ENCODE assay signal across 8 mouse cellular contexts in the genomic region with DNA sequence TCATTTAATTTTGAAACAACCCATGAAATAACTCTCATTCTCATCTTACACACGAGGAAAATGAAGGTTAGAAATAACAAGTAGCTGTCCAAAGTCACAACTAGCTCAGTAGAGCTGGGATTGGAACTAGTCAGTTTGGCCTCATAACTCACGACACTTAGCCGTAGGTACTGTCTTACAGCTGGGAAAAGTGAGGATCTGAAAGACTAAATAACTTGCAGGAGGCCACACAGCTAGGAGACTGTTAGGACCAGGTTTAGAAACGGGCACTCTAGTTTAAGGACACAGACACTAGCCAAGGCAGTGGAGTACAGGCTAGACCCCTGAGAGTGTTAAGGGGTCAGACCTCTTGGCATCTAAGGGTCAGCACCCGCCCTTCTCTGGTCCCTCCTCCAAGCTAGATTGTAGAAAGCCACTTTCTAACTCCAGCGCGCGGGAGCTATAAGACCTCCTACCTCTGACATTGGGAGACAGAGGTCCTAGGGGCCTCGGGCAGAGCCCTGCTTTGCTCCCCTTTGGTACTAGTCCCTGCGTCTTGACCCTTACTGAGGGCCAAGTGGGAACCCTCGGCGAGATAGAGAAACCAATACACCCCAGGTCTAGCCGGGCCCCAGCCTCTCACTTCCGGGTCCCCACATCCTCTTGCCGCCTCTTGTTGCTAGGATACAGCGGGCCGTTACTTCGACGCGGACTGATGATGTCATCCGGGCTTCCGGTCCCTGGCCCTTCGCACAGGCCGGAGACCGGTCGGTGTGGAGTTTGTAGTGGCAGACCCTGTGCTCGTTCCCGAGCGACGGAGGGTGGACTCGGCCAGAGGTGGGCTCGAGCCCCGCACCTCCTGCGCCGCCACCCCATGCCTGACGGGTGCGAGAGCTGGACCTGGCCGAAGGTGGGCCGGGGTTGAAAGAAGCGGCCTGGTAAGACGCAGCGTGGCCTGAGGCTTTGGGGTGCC. TPM values are rescaled to one million over a fixed set of nuclear protein-coding genes. Genes with fewer than 3 reads are reported as not detected.
A peak's percentile ranks its signal among the peaks of the same experiment; 100 is the strongest.
DNase-seq lines count a peak whose midpoint lies in the region; ATAC-seq and TF ChIP-seq lines count a peak whose summit lies in the region.

A gene (minus strand): TSS at position 678 of the 952 bp plus-strand sequence.
A gene (plus strand): TSS at position 703 of the 952 bp plus-strand sequence.

- H3K36me3 ChIP-seq in hindbrain, postnatal 0 days (ENCODE audit: insufficient read depth, low read length) = peaks cover 23% of the 10 kb centered on the region

- no peaks in the 10 kb centered on the region for H3K9me3 ChIP-seq in hindbrain, postnatal 0 days (ENCODE audit: low read length)

- peaks cover 20% of the 10 kb centered on the region for H3K4me1 ChIP-seq in hindbrain, postnatal 0 days (ENCODE audit: insufficient read depth, low read length)

- peak; percentile 93 for ATAC-seq in hindbrain, postnatal 0 days
- peak; percentile 83 for ATAC-seq in megakaryocyte, adult 5-6 weeks (ENCODE audit: poor library complexity, severe bottlenecking)

- H3K9ac ChIP-seq in hindbrain, postnatal 0 days (replicated peaks; ENCODE audit: low read length) = peak within 1 kb of the TSS; percentile 83

- intact Hi-C loops in gastrocnemius, adult 2 months (cut with DNase I) = loop anchor here (2.0 kb wide), 1 partner anchor 18 kb away; a partner anchor contains a TSS
- intact Hi-C loops in left cerebral cortex, adult 2 months (cut with DNase I) = no loop called here

- H3K4me3 ChIP-seq in gastrocnemius, adult 2 months = peak within 1 kb of the TSS; percentile 97
- peak within 1 kb of the TSS; percentile 90 for H3K4me3 ChIP-seq in hindbrain, postnatal 0 days (ENCODE audit: low read length)
- peak within 1 kb of the TSS; percentile 95 for H3K4me3 ChIP-seq in left cerebral cortex, adult 2 months

- H3K27ac ChIP-seq in gastrocnemius, adult 2 months = peak within 1 kb of the TSS; percentile 91
- H3K27ac ChIP-seq in hindbrain, postnatal 0 days = peak within 1 kb of the TSS; percentile 65; the same call in 1 of the 2 replicates
- peak within 1 kb of the TSS; percentile 88 for H3K27ac ChIP-seq in left cerebral cortex, adult 2 months

- no peak for TF ChIP-seq CTCF in gastrocnemius, adult 2 months (IDR thresholded peaks at IDR 0.05)
- no peak for TF ChIP-seq CTCF in hindbrain, postnatal 0 days (IDR thresholded peaks at IDR 0.05; ENCODE audit: low read depth)
- no peak for TF ChIP-seq CTCF in left cerebral cortex, adult 2 months (IDR thresholded peaks at IDR 0.05)

- WGBS in hindbrain, postnatal 0 days = 4% methylated on average over 42 of the region's 42 CpGs

- peak; percentile 84 for DNase-seq in WW6 (ENCODE audit: low read depth, low spot score)
- peak; percentile 93 to 95 for DNase-seq in cerebellum, postnatal 4 days (ENCODE audit: low spot score in 2 of 2)
- peak; percentile 96 for DNase-seq in gastrocnemius, adult 2 months
- DNase-seq in hindbrain, postnatal 0 days (ENCODE audit: low spot score) = peak; percentile 98
- peak; percentile 95 to 96 for DNase-seq in left cerebral cortex, adult 2 months (ENCODE audit: extremely low spot score in 1 of 2, low spot score in 2 of 2)
- peak; percentile 97 to 98 for DNase-seq in right cerebral cortex, adult 2 months (ENCODE audit: low spot score in 2 of 2)
- peak; percentile 97 for DNase-seq in urinary bladder, postnatal 14 days (ENCODE audit: low spot score)

- no peaks in the 10 kb centered on the region for H3K27me3 ChIP-seq in hindbrain, postnatal 0 days (ENCODE audit: insufficient read depth, low read length)

- peak within 1 kb of the TSS; percentile 88 for H3K4me2 ChIP-seq in hindbrain, postnatal 0 days (ENCODE audit: low read depth, low read length)

RNA-seq across cellular contexts. Expression of the first gene that starts in this region (rescaled TPM):
- total RNA-seq in gastrocnemius, adult 2 months (2021) = 1 to 10 TPM; 1.0 to 1.5 TPM
- total RNA-seq in hindbrain, postnatal 0 days (2014; rRNA removed) = 14.8 and 15.3 TPM in 2 replicates
- 15.5 TPM in 2 replicates for polyA plus RNA-seq in hindbrain, postnatal 0 days (2015; fragmentation: Nextera tagmentation; extraction: Ambion mirVana)
- total RNA-seq in left cerebral cortex, adult 2 months (2021) = 10 to 100 TPM; 12.7 to 15.6 TPM
- total RNA-seq in megakaryocyte, adult 5-6 weeks (2015) = 7.5 and 8.2 TPM in 2 replicates
- 6.7 and 12.2 TPM in 2 replicates for total RNA-seq in megakaryocyte, adult 5-6 weeks (2017)

RNA-seq across cellular contexts. Expression of the second gene that starts in this region (rescaled TPM):
- total RNA-seq in gastrocnemius, adult 2 months (2021) = 10 to 100 TPM; 18.8 to 20.2 TPM
- total RNA-seq in hindbrain, postnatal 0 days (2014; rRNA removed) = 84.8 and 105 TPM in 2 replicates
- polyA plus RNA-seq in hindbrain, postnatal 0 days (2015; fragmentation: Nextera tagmentation; extraction: Ambion mirVana) = 103 and 112 TPM in 2 replicates
- total RNA-seq in left cerebral cortex, adult 2 months (2021) = 10 to 100 TPM; 85.6 to 86.0 TPM
- 99.9 and 101 TPM in 2 replicates for total RNA-seq in megakaryocyte, adult 5-6 weeks (2015)
- 71.1 and 84.6 TPM in 2 replicates for total RNA-seq in megakaryocyte, adult 5-6 weeks (2017)

Comparison
In these comparisons a context has a peak if more than half of its experiments do, and no peak if none do; other contexts are left out.
1. Peak in every context shown above with its lines: DNase-seq, ATAC-seq, H3K4me3 ChIP-seq and H3K27ac ChIP-seq.